Mouse (Mus musculus) neural tube, postnatal 0 days (tissue): ENCODE data around the gene Snx7. TPM values are rescaled to one million over a fixed set of nuclear protein-coding genes. Genes with fewer than 3 reads are reported as not detected.

Experiments used
- microRNA-seq: library from miRNA; unstranded; fragments of <30 nt; microRNA quantifications from one replicate; pipeline ENCODE4, GENCODE M21; 2016
- polyA plus RNA-seq: library from polyadenylated mRNA; unstranded; fragments of >200 nt; fragmentation: Nextera tagmentation; extraction: Ambion mirVana; gene quantifications from 2 replicates; pipeline ENCODE4 v1.2.1, GENCODE M21; 2015

Gene Snx7
- 15.4 and 22.6 TPM in 2 replicates for polyA plus RNA-seq

GRCm38 (mm10) chr3:117868637-117869323, at the start of gene Snx7:
Gene Snx7 (minus strand): TSS chr3:117868936.

Small RNA genes lying within 50 kb of the gene (microRNA-seq; reads per million reads assigned to microRNA genes)
- not detected for gene Gm24811
